Mouse (Mus musculus): Measurements from ENCODE around the gene Gm10188. TPM values are rescaled to one million over a fixed set of nuclear protein-coding genes. Genes with fewer than 3 reads are reported as not detected.

Gm10188 gene
- polyA plus RNA-seq, 1 experiment = not detected

- 87% methylated on average over 10 of the region's 10 CpGs for WGBS
- Histone ChIP-seq H3K27ac (ENCODE audit: insufficient read depth, low read length) (no peak overlapping the region), H3K27me3 (ENCODE audit: control insufficient read depth, insufficient read depth, low read length) (no peaks in the 10 kb centered on the region), H3K4me1 (ENCODE audit: control insufficient read depth, insufficient read depth, insufficient read length) (no peaks in the 10 kb centered on the region), H3K4me3 (ENCODE audit: extremely low read depth, insufficient read depth, insufficient read length) (no peak overlapping the region), H3K36me3 (ENCODE audit: control insufficient read depth, insufficient read depth, low read length) (no peaks in the 10 kb centered on the region)
- no peak for TF ChIP-seq CTCF (IDR thresholded peaks at IDR 0.05; ENCODE audit: extremely low read depth, insufficient read depth, insufficient read length, insufficient replicate concordance)
- no peak for TF ChIP-seq POLR2A (IDR thresholded peaks at IDR 0.05; ENCODE audit: low read depth, low read length)
- no peak for DNase-seq (ENCODE audit: low read depth in 1 of 2, low spot score in 2 of 2)
Observed at GRCm38 (mm10) chr1:132265936-132266335, 36.4 kb upstream of the Gm10188 start.

- WGBS = 77% methylated on average over 8 of the region's 8 CpGs
- Histone ChIP-seq H3K27ac (ENCODE audit: insufficient read depth, low read length) (no peak overlapping the region), H3K4me3 (ENCODE audit: extremely low read depth, insufficient read depth, insufficient read length) (no peak overlapping the region), H3K27me3 (ENCODE audit: control insufficient read depth, insufficient read depth, low read length) (no peaks in the 10 kb centered on the region), H3K4me1 (ENCODE audit: control insufficient read depth, insufficient read depth, insufficient read length) (no peaks in the 10 kb centered on the region), H3K36me3 (ENCODE audit: control insufficient read depth, insufficient read depth, low read length) (no peaks in the 10 kb centered on the region)
- TF ChIP-seq POLR2A (IDR thresholded peaks at IDR 0.05; ENCODE audit: low read depth, low read length) (no peak), CTCF (IDR thresholded peaks at IDR 0.05; ENCODE audit: extremely low read depth, insufficient read depth, insufficient read length, insufficient replicate concordance) (no peak)
- peak in 1 of 2 experiments; percentile 32 for DNase-seq (ENCODE audit: low read depth in 1 of 2, low spot score in 2 of 2)
Observed at GRCm38 (mm10) chr1:132265211-132265859, 35.8 kb upstream of the Gm10188 start.

GRCm38 (mm10) chr1:132264577-132264976 is 35.0 kb upstream of the Gm10188 start:
- H3K4me3 ChIP-seq (ENCODE audit: extremely low read depth, insufficient read depth, insufficient read length) = no peak overlapping the region
- no peak for DNase-seq (ENCODE audit: low read depth in 1 of 2, low spot score in 2 of 2)
- no peaks in the 10 kb centered on the region for H3K27me3 ChIP-seq (ENCODE audit: control insufficient read depth, insufficient read depth, low read length)
- no peak overlapping the region for H3K27ac ChIP-seq (ENCODE audit: insufficient read depth, low read length)
- no peaks in the 10 kb centered on the region for H3K4me1 ChIP-seq (ENCODE audit: control insufficient read depth, insufficient read depth, insufficient read length)
- 65% methylated on average over 7 of the region's 7 CpGs for WGBS
- no peak for TF ChIP-seq POLR2A (IDR thresholded peaks at IDR 0.05; ENCODE audit: low read depth, low read length)
- no peaks in the 10 kb centered on the region for H3K36me3 ChIP-seq (ENCODE audit: control insufficient read depth, insufficient read depth, low read length)

GRCm38 (mm10) chr1:132263618-132264017 is 34.1 kb upstream of the Gm10188 start:
- no peak overlapping the region for H3K4me3 ChIP-seq (ENCODE audit: extremely low read depth, insufficient read depth, insufficient read length)
- H3K36me3 ChIP-seq (ENCODE audit: control insufficient read depth, insufficient read depth, low read length) = no peaks in the 10 kb centered on the region
- no peaks in the 10 kb centered on the region for H3K4me1 ChIP-seq (ENCODE audit: control insufficient read depth, insufficient read depth, insufficient read length)
- WGBS = 94% methylated on average over 4 of the region's 4 CpGs
- no peak overlapping the region for H3K27ac ChIP-seq (ENCODE audit: insufficient read depth, low read length)
- no peaks in the 10 kb centered on the region for H3K27me3 ChIP-seq (ENCODE audit: control insufficient read depth, insufficient read depth, low read length)
- no peak for DNase-seq (ENCODE audit: low read depth in 1 of 2, low spot score in 2 of 2)
- TF ChIP-seq POLR2A (IDR thresholded peaks at IDR 0.05; ENCODE audit: low read depth, low read length) (no peak), CTCF (IDR thresholded peaks at IDR 0.05; ENCODE audit: extremely low read depth, insufficient read depth, insufficient read length, insufficient replicate concordance) (no peak)

GRCm38 (mm10) chr1:132261058-132261457 is 31.5 kb upstream of the Gm10188 start:
- DNase-seq (ENCODE audit: low read depth in 1 of 2, low spot score in 2 of 2) = peak in 1 of 2 experiments; percentile 7
- H3K27ac ChIP-seq (ENCODE audit: insufficient read depth, low read length) = no peak overlapping the region
- 70% methylated on average over 5 of the region's 5 CpGs for WGBS
- TF ChIP-seq POLR2A (IDR thresholded peaks at IDR 0.05; ENCODE audit: low read depth, low read length) (no peak), CTCF (IDR thresholded peaks at IDR 0.05; ENCODE audit: extremely low read depth, insufficient read depth, insufficient read length, insufficient replicate concordance) (peak; percentile 15; the same call in 1 of the 2 replicates)
- no peak overlapping the region for H3K4me3 ChIP-seq (ENCODE audit: extremely low read depth, insufficient read depth, insufficient read length)
- no peaks in the 10 kb centered on the region for H3K27me3 ChIP-seq (ENCODE audit: control insufficient read depth, insufficient read depth, low read length)
- H3K36me3 ChIP-seq (ENCODE audit: control insufficient read depth, insufficient read depth, low read length) = no peaks in the 10 kb centered on the region
- H3K4me1 ChIP-seq (ENCODE audit: control insufficient read depth, insufficient read depth, insufficient read length) = no peaks in the 10 kb centered on the region

- no peaks in the 10 kb centered on the region for H3K27me3 ChIP-seq (ENCODE audit: control insufficient read depth, insufficient read depth, low read length)
- no peaks in the 10 kb centered on the region for H3K36me3 ChIP-seq (ENCODE audit: control insufficient read depth, insufficient read depth, low read length)
- H3K4me3 ChIP-seq (ENCODE audit: extremely low read depth, insufficient read depth, insufficient read length) = no peak overlapping the region
- WGBS = 97% methylated on average over 1 of the region's 1 CpGs
- no peak for DNase-seq (ENCODE audit: low read depth in 1 of 2, low spot score in 2 of 2)
- TF ChIP-seq POLR2A (IDR thresholded peaks at IDR 0.05; ENCODE audit: low read depth, low read length) (no peak), CTCF (IDR thresholded peaks at IDR 0.05; ENCODE audit: extremely low read depth, insufficient read depth, insufficient read length, insufficient replicate concordance) (no peak)
- H3K4me1 ChIP-seq (ENCODE audit: control insufficient read depth, insufficient read depth, insufficient read length) = no peaks in the 10 kb centered on the region
- H3K27ac ChIP-seq (ENCODE audit: insufficient read depth, low read length) = no peak overlapping the region
Observed at GRCm38 (mm10) chr1:132260331-132260730, 30.8 kb upstream of the Gm10188 start.

- Histone ChIP-seq H3K4me1 (ENCODE audit: control insufficient read depth, insufficient read depth, insufficient read length) (no peaks in the 10 kb centered on the region), H3K36me3 (ENCODE audit: control insufficient read depth, insufficient read depth, low read length) (no peaks in the 10 kb centered on the region), H3K27ac (ENCODE audit: insufficient read depth, low read length) (no peak overlapping the region), H3K4me3 (ENCODE audit: extremely low read depth, insufficient read depth, insufficient read length) (no peak overlapping the region), H3K27me3 (ENCODE audit: control insufficient read depth, insufficient read depth, low read length) (no peaks in the 10 kb centered on the region)
- no peak for TF ChIP-seq CTCF (IDR thresholded peaks at IDR 0.05; ENCODE audit: extremely low read depth, insufficient read depth, insufficient read length, insufficient replicate concordance)
- TF ChIP-seq POLR2A (IDR thresholded peaks at IDR 0.05; ENCODE audit: low read depth, low read length) = no peak
- 79% methylated on average over 6 of the region's 6 CpGs for WGBS
- no peak for DNase-seq (ENCODE audit: low read depth in 1 of 2, low spot score in 2 of 2)
Observed at GRCm38 (mm10) chr1:132254467-132254866, 24.9 kb upstream of the Gm10188 start.

All from spleen, adult 2 months (tissue).